Mouse (Mus musculus) cerebellum, adult (tissue): Measurements from ENCODE around the gene Bmpr2.
"Not testable (repeated sequence)": the region's sequence is repeated elsewhere in the genome, so short reads cannot be mapped to it uniquely, and the experiment has no call there.

ENCODE experiments used
- ATAC-seq: cut with Nextera tagmentation; 2 replicates; pipeline ENCODE4 v1.9.2; 2017; ENCODE audit warnings: mild to moderate bottlenecking, moderate library complexity, mixed read lengths; ENCODE audit not compliant: insufficient number of reproducible peaks, low FRiP score, low TSS enrichment

Bmpr2 gene

GRCm38 (mm10) chr1:59763164-59763768 lies at the start of gene Bmpr2:
Gene Bmpr2, plus strand, starts transcription at chr1:59763400.
- peak; percentile 85 for ATAC-seq

GRCm38 (mm10) chr1:59719900-59720299 lies 43.3 kb upstream of the Bmpr2 start:
- ATAC-seq = no peak; the same call in 1 of the 2 replicates

- ATAC-seq = no peak
Observed at GRCm38 (mm10) chr1:59725661-59726060, 37.5 kb upstream of the Bmpr2 start.

- ATAC-seq = no peak
Observed at GRCm38 (mm10) chr1:59730106-59730505, 33.1 kb upstream of the Bmpr2 start.

GRCm38 (mm10) chr1:59730737-59731136 lies 32.5 kb upstream of the Bmpr2 start:
- ATAC-seq = no peak

GRCm38 (mm10) chr1:59734076-59734475 lies 29.1 kb upstream of the Bmpr2 start:
- ATAC-seq = no peak

GRCm38 (mm10) chr1:59738768-59739414 lies 24.3 kb upstream of the Bmpr2 start:
- ATAC-seq = no peak

- no peak for ATAC-seq
Observed at GRCm38 (mm10) chr1:59739577-59740354, 23.4 kb upstream of the Bmpr2 start.

GRCm38 (mm10) chr1:59749047-59749446 lies 14.2 kb upstream of the Bmpr2 start:
- ATAC-seq = no peak

GRCm38 (mm10) chr1:59749724-59750123 lies 13.5 kb upstream of the Bmpr2 start:
- ATAC-seq = not testable (repeated sequence)

GRCm38 (mm10) chr1:59755298-59755697 lies 7.9 kb upstream of the Bmpr2 start:
- no peak for ATAC-seq

- no peak for ATAC-seq
Observed at GRCm38 (mm10) chr1:59758325-59758724, 4.9 kb upstream of the Bmpr2 start.

GRCm38 (mm10) chr1:59762208-59762607 lies 992 bp upstream of the Bmpr2 start:
- ATAC-seq = no peak

- peak; percentile 32 for ATAC-seq
Observed at GRCm38 (mm10) chr1:59762651-59763163, 493 bp upstream of the Bmpr2 start.

- peak; percentile 45 for ATAC-seq
Observed at GRCm38 (mm10) chr1:59763781-59764251, 616 bp downstream of the Bmpr2 start.

GRCm38 (mm10) chr1:59764407-59764971 lies 1.3 kb downstream of the Bmpr2 start:
- peak; percentile 28; the same call in 1 of the 2 replicates for ATAC-seq

- ATAC-seq = no peak
Observed at GRCm38 (mm10) chr1:59765279-59765678, 2.1 kb downstream of the Bmpr2 start.

GRCm38 (mm10) chr1:59766626-59767025 lies 3.4 kb downstream of the Bmpr2 start:
- no peak for ATAC-seq

- no peak for ATAC-seq
Observed at GRCm38 (mm10) chr1:59771871-59772270, 8.7 kb downstream of the Bmpr2 start.

GRCm38 (mm10) chr1:59781080-59781479 lies 17.9 kb downstream of the Bmpr2 start:
- no peak for ATAC-seq

- ATAC-seq = peak; percentile 52; the same call in 1 of the 2 replicates
Observed at GRCm38 (mm10) chr1:59788975-59789374, 25.8 kb downstream of the Bmpr2 start.
